Mouse (Mus musculus) stomach, postnatal 0 days (tissue): ENCODE measurements at regions not wholly inside any gene's neighbourhood (a gene's known extent, or its start where the extent isn't known, plus 50 kb on each side); places are given as distances from the start of the nearest gene placed in this dataset.

Experiments
- CTCF ChIP-seq: IDR thresholded peaks from 2 replicates; pipeline ENCODE4 v1.5.1; 2016; ENCODE audit warnings: antibody characterized with exemption, low read depth, mild to moderate bottlenecking, moderate library complexity
- EP300 ChIP-seq: optimal IDR thresholded peaks from 2 replicates; pipeline ENCODE3; 2016; ENCODE audit warnings: antibody characterized with exemption

DNA sequence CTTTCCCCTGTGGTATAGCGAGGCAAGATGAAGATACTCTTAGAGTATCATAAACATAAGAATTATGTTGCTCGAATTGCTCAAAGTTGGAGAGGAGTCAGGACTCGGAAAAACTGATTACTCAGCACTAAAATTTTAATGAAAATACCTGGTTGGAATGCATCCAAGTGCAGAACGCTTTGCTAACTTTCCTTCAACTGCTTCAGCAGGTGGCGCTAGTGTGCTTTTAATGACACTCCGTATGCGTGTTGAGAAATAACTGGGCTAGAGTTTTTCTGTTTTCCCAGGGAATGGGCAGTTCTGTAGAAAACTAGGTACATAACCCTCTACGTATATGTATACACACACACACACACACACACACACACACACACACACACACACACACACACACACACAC is 221.0 kb downstream of the Grxcr1 start:
- TF ChIP-seq CTCF (peak; percentile 85), EP300 (no peak)
